Mouse (Mus musculus) kidney, embryonic 14.5 days (tissue): ENCODE data around the gene 1700067K01Rik. TPM values are rescaled to one million over a fixed set of nuclear protein-coding genes. Genes with fewer than 3 reads are reported as not detected.

Experiments
- ATAC-seq: fragments of 200-750 bp; cut with Nextera tagmentation; 2 replicates; pipeline ENCODE4 v1.8.0; 2017; ENCODE audit warnings: moderate number of reproducible peaks, mild to moderate bottlenecking, moderate TSS enrichment, moderate library complexity; ENCODE audit not compliant: low FRiP score, low TSS enrichment
- H3K27ac ChIP-seq: fragments of 300-500 bp; sonication (generic); 2 replicates; pipeline ENCODE4 v1.5.1; 2014; ENCODE audit warnings: low read depth, mild to moderate bottlenecking, low read length, moderate library complexity, mixed read lengths
- H3K27me3 ChIP-seq: fragments of 300-500 bp; sonication (generic); 2 replicates; pipeline ENCODE4 v1.6.1; 2014; ENCODE audit warnings: mild to moderate bottlenecking, low read length; ENCODE audit not compliant: control insufficient read depth, insufficient read depth
- H3K36me3 ChIP-seq: fragments of 300-500 bp; sonication (generic); 2 replicates; pipeline ENCODE4 v1.6.1; 2014; ENCODE audit warnings: low read length, mixed read lengths; ENCODE audit not compliant: control insufficient read depth, insufficient read depth
- H3K4me1 ChIP-seq: fragments of 300-500 bp; sonication (generic); 2 replicates; pipeline ENCODE4 v1.6.1; 2014; ENCODE audit warnings: low read length, mixed read lengths; ENCODE audit not compliant: control insufficient read depth, insufficient read depth
- H3K4me2 ChIP-seq: fragments of 300-500 bp; sonication (generic); replicated peaks from 2 replicates; pipeline ENCODE4 v1.6.1; 2014; ENCODE audit warnings: low read depth, mild to moderate bottlenecking, low read length
- H3K4me3 ChIP-seq: fragments of 300-500 bp; sonication (generic); 2 replicates; pipeline ENCODE4 v1.5.1; 2014; ENCODE audit warnings: mild to moderate bottlenecking, low read length
- H3K9ac ChIP-seq: fragments of 300-500 bp; sonication (generic); 2 replicates; pipeline ENCODE4 v1.6.1; 2014; ENCODE audit warnings: low read depth, mild to moderate bottlenecking, low read length, moderate library complexity
- H3K9me3 ChIP-seq: fragments of 300-500 bp; sonication (generic); 2 replicates; pipeline ENCODE4 v1.6.1; 2016; ENCODE audit warnings: low read length; ENCODE audit not compliant: control insufficient read depth
- WGBS: fragments of 180-500 bp; shearing (Covaris S2); extraction: QIAGEN DNeasy Blood & Tissue Kit; methylation state at CpG from one replicate; pipeline ENCODE4 v1.1.7; 2014; 5-methylcytosine and 5-hydroxymethylcytosine counted together
- microRNA counts: library from miRNA; unstranded; fragments of <30 nt; microRNA quantifications from one replicate; lab custom pipeline; 2017
- microRNA-seq: library from miRNA; unstranded; fragments of <30 nt; microRNA quantifications from one replicate; pipeline ENCODE4, GENCODE M21; 2016
- polyA plus RNA-seq: library from polyadenylated mRNA; unstranded; fragments of >200 nt; fragmentation: Nextera tagmentation; extraction: Ambion mirVana; gene quantifications from 2 replicates; pipeline ENCODE4 v1.2.1, GENCODE M21; 2014

The 1700067K01Rik gene
- polyA plus RNA-seq, 1 experiment from 2014 or later = 1.2 TPM

- ATAC-seq = no peak
- Histone ChIP-seq H3K27ac (no peak overlapping the region), H3K9me3 (no peaks in the 10 kb centered on the region; the same call in 1 of the 2 replicates), H3K4me3 (no peak overlapping the region), H3K4me1 (peaks cover 11% of the 10 kb centered on the region; the same call in 1 of the 2 replicates), H3K27me3 (peaks cover 35% of the 10 kb centered on the region), H3K36me3 (no peaks in the 10 kb centered on the region), H3K9ac (no peak overlapping the region), H3K4me2 (no peak overlapping the region)
- WGBS = 78% methylated on average over 3 of the region's 3 CpGs
These were observed 45.2 kb downstream of the 1700067K01Rik start for GRCm38 (mm10) chr8:84046505-84046904.

- H3K27me3 ChIP-seq = peaks cover 24% of the 10 kb centered on the region
- ATAC-seq = no peak
- no peaks in the 10 kb centered on the region for H3K36me3 ChIP-seq
- 57% methylated on average over 5 of the region's 5 CpGs for WGBS
- no peak overlapping the region for H3K9ac ChIP-seq
- H3K4me3 ChIP-seq = no peak overlapping the region
- no peak overlapping the region for H3K4me2 ChIP-seq
- H3K9me3 ChIP-seq = no peaks in the 10 kb centered on the region; the same call in 1 of the 2 replicates
- no peak overlapping the region for H3K27ac ChIP-seq
- peaks cover 3% of the 10 kb centered on the region; the same call in 1 of the 2 replicates for H3K4me1 ChIP-seq
These were observed 46.9 kb downstream of the 1700067K01Rik start for GRCm38 (mm10) chr8:84048171-84048570.

- no peaks in the 10 kb centered on the region for H3K27me3 ChIP-seq
- no peak for ATAC-seq
- H3K4me3 ChIP-seq = no peak overlapping the region
- no peak overlapping the region for H3K4me2 ChIP-seq
- no peaks in the 10 kb centered on the region for H3K4me1 ChIP-seq
- no peaks in the 10 kb centered on the region for H3K9me3 ChIP-seq
- no peak overlapping the region for H3K27ac ChIP-seq
- no peak overlapping the region for H3K9ac ChIP-seq
- no peaks in the 10 kb centered on the region for H3K36me3 ChIP-seq
- WGBS = 67% methylated on average over 3 of the region's 3 CpGs
These were observed 51.4 kb downstream of the 1700067K01Rik start for GRCm38 (mm10) chr8:84052746-84053145.

GRCm38 (mm10) chr8:84053229-84053628 lies 51.9 kb downstream of the 1700067K01Rik start:
- Histone ChIP-seq H3K9me3 (no peaks in the 10 kb centered on the region), H3K4me2 (no peak overlapping the region), H3K36me3 (no peaks in the 10 kb centered on the region), H3K9ac (no peak overlapping the region), H3K4me1 (no peaks in the 10 kb centered on the region), H3K27ac (no peak overlapping the region), H3K27me3 (no peaks in the 10 kb centered on the region), H3K4me3 (no peak overlapping the region)
- no peak for ATAC-seq
- 94% methylated on average over 5 of the region's 5 CpGs for whole genome bisulfite sequencing

MicroRNAs encoded within 50 kb of the gene (microRNA counts, 519-probe panel; counts per million panel counts)
- not detected for microRNA mmu-miR-1199 (lab: Ali Mortazavi, UCI)

Small RNAs within 50 kb of the gene (microRNA-seq; reads per million reads assigned to microRNA genes)
- gene Mir1199 = 1.3 reads per million
- 1.9 reads per million for gene Mir8111

Other genes starting within 250 kb of the 1700067K01Rik start
- 24.4 and 27.5 TPM in 2 replicates for gene Adgrl1, start 101.4 kb upstream of the 1700067K01Rik start, polyA plus RNA-seq
- 0.37 and 0.61 TPM in 2 replicates for gene Gm10644, start 46.3 kb upstream of the 1700067K01Rik start, polyA plus RNA-seq
- gene Asf1b, start 46.0 kb upstream of the 1700067K01Rik start, polyA plus RNA-seq = 68.2 and 71.4 TPM in 2 replicates
- gene Prkaca, start 28.5 kb upstream of the 1700067K01Rik start, polyA plus RNA-seq = 123 and 124 TPM in 2 replicates
- 17.9 and 31.9 TPM in 2 replicates for gene Samd1, start 3.8 kb upstream of the 1700067K01Rik start, polyA plus RNA-seq
- 3.6 and 5.7 TPM in 2 replicates for gene 2210011C24Rik, start 10.7 kb downstream of the 1700067K01Rik start, polyA plus RNA-seq
- 5.9 and 7.4 TPM in 2 replicates for gene Palm3, start 20.0 kb downstream of the 1700067K01Rik start, polyA plus RNA-seq
- 1.4 and 1.6 TPM in 2 replicates for gene Il27ra, start 41.1 kb downstream of the 1700067K01Rik start, polyA plus RNA-seq
- gene Rln3, start 43.5 kb downstream of the 1700067K01Rik start, polyA plus RNA-seq = 0.33 TPM in 1 of 2 replicates, not detected in the other
- gene Gm10643, start 63.6 kb downstream of the 1700067K01Rik start, polyA plus RNA-seq = 1.2 and 2.2 TPM in 2 replicates
- gene Rfx1, start 65.3 kb downstream of the 1700067K01Rik start, polyA plus RNA-seq = 10.4 and 13.7 TPM in 2 replicates
- 10.4 and 18.3 TPM in 2 replicates for gene Dcaf15, start 103.3 kb downstream of the 1700067K01Rik start, polyA plus RNA-seq
- gene Podnl1, start 124.5 kb downstream of the 1700067K01Rik start, polyA plus RNA-seq = 0.19 and 0.34 TPM in 2 replicates
- 11.7 and 17.7 TPM in 2 replicates for gene Cc2d1a, start 146.4 kb downstream of the 1700067K01Rik start, polyA plus RNA-seq
- 0.87 and 1.2 TPM in 2 replicates for gene 4930432K21Rik, start 146.5 kb downstream of the 1700067K01Rik start, polyA plus RNA-seq
- gene Nanos3, start 183.7 kb downstream of the 1700067K01Rik start, polyA plus RNA-seq = 4.3 and 5.5 TPM in 2 replicates
- 10.2 and 15.7 TPM in 2 replicates for gene Zswim4, start 235.6 kb downstream of the 1700067K01Rik start, polyA plus RNA-seq
- gene D8Ertd738e, start 248.2 kb downstream of the 1700067K01Rik start, polyA plus RNA-seq = 388 TPM in 2 replicates